In genomic region chr11:108276148-108276547, GRCm38 (mm10) we compare ENCODE assay signal across 27 mouse cellular contexts.
A peak's percentile ranks its signal among the peaks of the same experiment; 100 is the strongest.
DNase-seq lines count a peak whose midpoint lies in the region; ATAC-seq lines count a peak whose summit lies in the region.
"Had no signal": no experiment of that assay in that cellular context is flagged by ENCODE, and none has a peak within 500 bp of the region (broad histone marks: within the 10 kb centered on the region; RNA-seq: fewer than 3 reads in every experiment).

No protein-coding gene starts in this region.

- peak; percentile 54; the same call in 1 of the 2 replicates for ATAC-seq in hindbrain, embryonic 16.5 days
- ATAC-seq in hindbrain, embryonic 13.5 days (ENCODE audit: low FRiP score) = no peak
- ATAC-seq in neural tube, embryonic 15.5 days (ENCODE audit: low FRiP score) = no peak
- ATAC-seq in megakaryocyte-erythroid progenitor cell, adult 5-6 weeks (replicated peaks; ENCODE audit: low FRiP score, low TSS enrichment, poor library complexity, severe bottlenecking) = no peak
- ATAC-seq: forebrain, embryonic 15.5 days; intestine, postnatal 0 days had no signal

- no peak overlapping the region for H3K27ac ChIP-seq in hindbrain, embryonic 16.5 days (ENCODE audit: low read depth, low read length)
- no peak overlapping the region for H3K27ac ChIP-seq in hindbrain, embryonic 13.5 days
- H3K27ac ChIP-seq in neural tube, embryonic 15.5 days (replicated peaks) = peak overlapping the region; percentile 58; the same call in 1 of the 2 replicates
- H3K27ac ChIP-seq: embryonic facial prominence, embryonic 13.5 days; forebrain, embryonic 10.5 days; forebrain, embryonic 15.5 days; heart, adult 2 months; heart, embryonic 13.5 days; left cerebral cortex, adult 2 months; limb, embryonic 12.5 days; liver, embryonic 15.5 days; stomach, embryonic 15.5 days had no signal

- DNase-seq in kidney, postnatal 14 days = peak; percentile 32
- no peak for DNase-seq in kidney, postnatal 10 days
- DNase-seq in neural tube, embryonic 10.5 days (ENCODE audit: extremely low spot score, low spot score) = no peak
- DNase-seq: adrenal gland, postnatal 25 days; cerebellum, adult 18-20 months; cerebellum, postnatal 10 days; gastrocnemius, postnatal 25 days; heart, adult 2 months; heart, postnatal 10 days; kidney, postnatal 36 days; right cerebral cortex, postnatal 25 days; thymus, postnatal 14 days had no signal

- peaks cover 10% of the 10 kb centered on the region; the same call in 1 of the 2 replicates for H3K4me1 ChIP-seq in hindbrain, embryonic 16.5 days (ENCODE audit: control insufficient read depth, insufficient read depth, low read depth, low read length)
- H3K4me1 ChIP-seq in hindbrain, embryonic 13.5 days (replicated peaks) = peaks cover 26% of the 10 kb centered on the region
- peaks cover 25% of the 10 kb centered on the region for H3K4me1 ChIP-seq in neural tube, embryonic 15.5 days

- no peak overlapping the region for H3K9ac ChIP-seq in hindbrain, embryonic 16.5 days (ENCODE audit: low read depth, low read length)
- H3K9ac ChIP-seq in hindbrain, embryonic 13.5 days = no peak overlapping the region
- no peak overlapping the region for H3K9ac ChIP-seq in neural tube, embryonic 15.5 days (replicated peaks)
- H3K9ac ChIP-seq: embryonic facial prominence, embryonic 13.5 days; forebrain, embryonic 15.5 days; heart, embryonic 13.5 days; limb, embryonic 12.5 days; liver, embryonic 15.5 days; stomach, embryonic 15.5 days had no signal

- no peaks in the 10 kb centered on the region for H3K36me3 ChIP-seq in hindbrain, embryonic 16.5 days (ENCODE audit: control insufficient read depth, insufficient read depth, low read length)
- no peaks in the 10 kb centered on the region for H3K36me3 ChIP-seq in hindbrain, embryonic 13.5 days
- no peaks in the 10 kb centered on the region for H3K36me3 ChIP-seq in neural tube, embryonic 15.5 days
- H3K36me3 ChIP-seq: embryonic facial prominence, embryonic 13.5 days; forebrain, embryonic 10.5 days; forebrain, embryonic 15.5 days; heart, embryonic 13.5 days; limb, embryonic 12.5 days; liver, embryonic 15.5 days; stomach, embryonic 15.5 days had no signal

- H3K27me3 ChIP-seq in hindbrain, embryonic 16.5 days (replicated peaks; ENCODE audit: control insufficient read depth, insufficient read depth, low read length) = no peaks in the 10 kb centered on the region
- peaks cover 10% of the 10 kb centered on the region; the same call in 1 of the 2 replicates for H3K27me3 ChIP-seq in hindbrain, embryonic 13.5 days
- H3K27me3 ChIP-seq in neural tube, embryonic 15.5 days (replicated peaks) = no peaks in the 10 kb centered on the region
- H3K27me3 ChIP-seq: embryonic facial prominence, embryonic 13.5 days; forebrain, embryonic 15.5 days; heart, embryonic 13.5 days; limb, embryonic 12.5 days; liver, embryonic 15.5 days; stomach, embryonic 15.5 days had no signal

- H3K4me3 ChIP-seq in hindbrain, embryonic 16.5 days (ENCODE audit: low read length) = no peak overlapping the region
- no peak overlapping the region for H3K4me3 ChIP-seq in hindbrain, embryonic 13.5 days
- no peak overlapping the region for H3K4me3 ChIP-seq in neural tube, embryonic 15.5 days (replicated peaks)
- H3K4me3 ChIP-seq: embryonic facial prominence, embryonic 13.5 days; forebrain, embryonic 10.5 days; forebrain, embryonic 15.5 days; heart, adult 2 months; heart, embryonic 13.5 days; layer of hippocampus, adult 2 months; left cerebral cortex, adult 2 months; limb, embryonic 12.5 days; liver, embryonic 15.5 days; stomach, embryonic 15.5 days had no signal

- WGBS in hindbrain, embryonic 16.5 days = 56% methylated on average over 2 of the region's 2 CpGs
- WGBS in hindbrain, embryonic 13.5 days = 72% methylated on average over 2 of the region's 2 CpGs
- 63% methylated on average over 2 of the region's 2 CpGs for WGBS in neural tube, embryonic 15.5 days

- no peak overlapping the region for H3K4me2 ChIP-seq in hindbrain, embryonic 16.5 days (ENCODE audit: low read length)
- no peak overlapping the region for H3K4me2 ChIP-seq in hindbrain, embryonic 13.5 days
- H3K4me2 ChIP-seq in neural tube, embryonic 15.5 days = no peak overlapping the region
- H3K4me2 ChIP-seq: embryonic facial prominence, embryonic 13.5 days; forebrain, embryonic 15.5 days; heart, embryonic 13.5 days; limb, embryonic 12.5 days; liver, embryonic 15.5 days; midbrain, embryonic 11.5 days; stomach, embryonic 15.5 days had no signal

- H3K9me3 ChIP-seq in hindbrain, embryonic 16.5 days (ENCODE audit: control insufficient read depth, low read length) = no peaks in the 10 kb centered on the region
- H3K9me3 ChIP-seq in hindbrain, embryonic 13.5 days = no peaks in the 10 kb centered on the region
- no peaks in the 10 kb centered on the region for H3K9me3 ChIP-seq in neural tube, embryonic 15.5 days (replicated peaks)
- H3K9me3 ChIP-seq: embryonic facial prominence, embryonic 13.5 days; forebrain, embryonic 10.5 days; forebrain, embryonic 15.5 days; heart, embryonic 13.5 days; limb, embryonic 12.5 days; liver, embryonic 15.5 days; stomach, embryonic 15.5 days had no signal
